ENCODE assay signal across 16 mouse cellular contexts in genomic region chr7:4611921-4612341, GRCm38 (mm10). TPM values are rescaled to one million over a fixed set of nuclear protein-coding genes. Genes with fewer than 3 reads are reported as not detected.
"Had no signal": no experiment of that assay in that cellular context is flagged by ENCODE, and none has a peak within 500 bp of the region (broad histone marks: within the 10 kb centered on the region; RNA-seq: fewer than 3 reads in every experiment).

No protein-coding gene starts in this region.

- H3K36me3 ChIP-seq: limb, embryonic 15.5 days; liver, embryonic 12.5 days; lung, embryonic 15.5 days; midbrain, embryonic 12.5 days; neural tube, embryonic 13.5 days; stomach, embryonic 15.5 days had no signal

- DNase-seq: kidney, postnatal 25 days; lung, postnatal 14 days; retina, postnatal 1 day; right cerebral cortex, postnatal 4 days; spleen, adult 18-20 months; thymus, postnatal 36 days had no signal

- H3K9ac ChIP-seq: limb, embryonic 15.5 days; liver, embryonic 12.5 days; lung, embryonic 15.5 days; midbrain, embryonic 12.5 days; neural tube, embryonic 13.5 days; stomach, embryonic 15.5 days had no signal

- H3K4me2 ChIP-seq: limb, embryonic 15.5 days; liver, embryonic 12.5 days; lung, embryonic 15.5 days; midbrain, embryonic 12.5 days; neural tube, embryonic 13.5 days; stomach, embryonic 15.5 days had no signal

- H3K9me3 ChIP-seq: limb, embryonic 15.5 days; liver, embryonic 12.5 days; lung, embryonic 15.5 days; midbrain, embryonic 12.5 days; neural tube, embryonic 13.5 days; stomach, embryonic 15.5 days had no signal

- H3K27me3 ChIP-seq: limb, embryonic 15.5 days; liver, embryonic 12.5 days; lung, embryonic 15.5 days; midbrain, embryonic 12.5 days; neural tube, embryonic 13.5 days; stomach, embryonic 15.5 days had no signal

- ATAC-seq: liver, embryonic 12.5 days; midbrain, embryonic 16.5 days had no signal

- H3K4me3 ChIP-seq: left cerebral cortex, adult 2 months; limb, embryonic 15.5 days; liver, embryonic 12.5 days; lung, embryonic 15.5 days; midbrain, embryonic 12.5 days; neural tube, embryonic 13.5 days; stomach, embryonic 15.5 days had no signal

- H3K4me1 ChIP-seq: limb, embryonic 15.5 days; lung, embryonic 15.5 days; midbrain, embryonic 12.5 days; neural tube, embryonic 13.5 days; stomach, embryonic 15.5 days had no signal

- H3K27ac ChIP-seq: left cerebral cortex, adult 2 months; limb, embryonic 15.5 days; liver, embryonic 12.5 days; lung, embryonic 15.5 days; midbrain, embryonic 12.5 days; neural tube, embryonic 13.5 days; stomach, embryonic 15.5 days had no signal

RNA-seq across cellular contexts. Expression of gene Ptprh, which starts 8.1 kb away (rescaled TPM):
- polyA plus RNA-seq: limb, embryonic 11.5 days; limb, embryonic 15.5 days; liver, embryonic 12.5 days; lung, embryonic 15.5 days; thymus, postnatal 0 days had no signal
